Mouse (Mus musculus): ENCODE results near the gene Ccni.

The Ccni gene

DNA sequence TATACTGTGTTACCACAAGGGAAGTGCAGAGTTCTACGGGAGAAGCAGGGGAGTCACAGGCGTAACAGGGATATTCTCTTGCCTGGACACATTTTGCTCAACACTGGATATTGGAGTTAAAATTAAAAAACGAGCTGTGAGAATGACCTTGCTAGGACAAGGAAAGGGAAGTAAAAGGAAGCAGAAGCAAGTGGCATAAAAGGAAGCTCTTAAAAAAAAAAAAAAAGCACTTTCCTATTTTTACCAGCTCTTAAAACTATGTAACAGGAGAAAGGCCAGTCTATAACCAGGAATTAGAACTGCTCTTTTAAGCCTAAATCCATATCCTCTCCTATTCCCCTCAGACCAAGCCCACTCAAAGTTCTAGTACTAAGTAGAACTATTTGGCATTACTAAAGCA is 8.1 kb downstream of the Ccni start:
- DNase-seq = no peak

DNA sequence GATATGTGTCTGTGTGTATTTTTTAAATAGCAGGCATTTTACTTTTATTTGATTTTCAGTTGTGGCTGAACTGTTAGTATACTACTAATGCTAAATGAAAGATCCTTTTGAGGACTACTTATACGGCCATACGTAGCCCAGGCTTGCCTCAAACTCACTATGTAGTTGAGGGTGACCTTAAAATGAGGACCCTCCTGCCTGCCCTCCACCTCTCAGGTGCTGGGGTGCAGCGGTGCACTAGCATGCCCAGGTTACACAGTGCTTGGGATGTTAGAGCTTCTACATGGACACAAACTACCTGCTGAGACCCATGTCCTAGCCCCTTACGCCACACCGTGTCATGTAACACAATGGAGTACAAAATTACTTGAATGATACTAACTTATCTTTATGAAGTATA is 15.9 kb downstream of the Ccni start:
- DNase-seq = no peak

DNA sequence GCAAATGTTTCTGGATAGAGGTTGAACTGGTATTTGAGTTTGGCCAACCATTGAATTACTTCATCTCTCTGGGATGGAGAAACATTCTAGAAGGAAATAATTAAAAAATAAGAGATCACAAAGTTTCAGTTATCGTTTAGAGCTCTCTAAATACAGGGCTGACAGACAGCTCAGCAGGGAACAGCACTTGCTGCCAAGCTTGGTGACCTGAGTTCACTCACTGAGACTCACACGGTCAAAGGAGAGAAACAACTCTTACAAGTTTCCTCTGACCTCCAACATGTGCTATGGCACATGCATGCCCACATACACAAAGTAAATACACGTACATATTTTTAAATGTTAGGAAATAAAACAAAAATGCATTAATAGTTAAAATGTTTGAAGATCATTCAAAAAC is 16.7 kb downstream of the Ccni start:
- no peak for DNase-seq

DNA sequence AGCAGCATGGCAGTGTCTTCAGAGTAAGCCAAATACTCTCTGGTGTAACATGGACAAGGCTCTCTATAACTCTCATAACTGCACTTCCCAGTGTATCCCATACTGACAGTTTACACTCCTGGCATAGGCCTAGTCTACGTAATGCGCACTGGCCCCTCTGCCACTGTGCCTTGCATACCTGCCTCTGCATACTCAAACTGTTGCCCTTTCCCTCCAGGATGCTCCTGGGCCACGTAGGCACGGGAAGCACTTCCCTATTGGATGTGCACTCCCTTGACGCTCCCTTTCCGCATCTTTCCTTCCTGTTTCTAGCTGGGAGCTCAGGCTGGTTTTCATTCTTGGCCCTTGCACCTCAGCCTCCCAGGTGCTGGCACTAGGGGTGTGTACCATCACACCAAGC is 21.7 kb downstream of the Ccni start:
- DNase-seq = no peak

DNA sequence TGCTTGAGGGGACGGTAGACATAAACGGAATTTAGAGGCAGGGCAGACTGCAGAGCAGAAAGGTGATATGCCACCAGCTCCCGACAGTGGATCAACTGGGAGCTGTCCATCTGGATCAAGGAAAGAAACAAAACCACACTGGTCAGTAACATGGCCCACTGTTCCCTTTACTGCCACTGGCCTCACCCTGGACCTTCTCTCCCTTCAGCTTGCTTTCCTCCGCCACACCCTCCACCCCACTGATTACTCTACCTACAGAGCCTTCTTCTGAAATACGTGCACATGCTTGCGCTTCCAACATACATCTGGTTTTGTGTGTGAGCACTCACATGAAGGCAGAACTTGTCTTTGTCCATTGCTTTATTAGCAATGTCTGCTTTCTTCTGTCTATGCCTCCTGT is 23.0 kb downstream of the Ccni start:
- no peak for DNase-seq

DNA sequence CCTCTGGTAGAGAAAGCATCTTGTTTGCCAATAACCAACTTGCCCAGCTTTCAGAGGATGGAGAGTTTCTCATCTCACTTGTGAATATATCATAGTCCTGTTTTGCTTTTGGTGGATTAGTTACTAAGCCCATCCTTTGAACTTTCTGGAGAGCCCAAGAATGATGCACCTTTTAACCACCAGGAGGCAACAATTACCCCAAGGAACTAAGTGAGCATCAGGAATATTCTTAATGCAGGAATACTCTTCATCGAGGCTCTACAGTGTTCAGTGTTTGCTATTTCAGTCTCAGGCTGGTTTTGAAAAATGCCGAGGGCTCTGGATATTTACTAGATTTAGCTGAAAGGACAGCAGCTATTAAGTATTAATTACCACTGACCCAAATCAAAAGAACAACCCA is 26.0 kb downstream of the Ccni start:
- DNase-seq = no peak

DNA sequence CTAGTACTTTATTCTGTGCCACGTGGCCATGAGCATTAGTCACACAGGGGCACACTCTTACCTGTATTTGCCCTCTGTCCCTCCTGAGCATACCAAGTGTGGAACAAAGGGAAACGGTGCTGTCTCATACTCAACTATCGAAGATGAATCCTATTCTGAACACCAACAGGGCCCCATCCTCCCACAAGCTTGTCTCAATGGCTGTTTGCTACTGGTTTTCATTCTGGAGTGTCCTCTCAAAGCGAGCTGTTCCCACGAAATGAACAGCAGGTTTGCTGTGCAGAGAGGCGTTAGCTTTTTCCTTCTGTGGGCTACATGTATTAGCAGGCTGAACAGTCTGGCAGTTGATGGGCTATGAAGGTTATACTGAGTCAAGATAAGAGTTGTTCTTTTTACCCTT is 27.7 kb downstream of the Ccni start:
- DNase-seq = no peak

DNA sequence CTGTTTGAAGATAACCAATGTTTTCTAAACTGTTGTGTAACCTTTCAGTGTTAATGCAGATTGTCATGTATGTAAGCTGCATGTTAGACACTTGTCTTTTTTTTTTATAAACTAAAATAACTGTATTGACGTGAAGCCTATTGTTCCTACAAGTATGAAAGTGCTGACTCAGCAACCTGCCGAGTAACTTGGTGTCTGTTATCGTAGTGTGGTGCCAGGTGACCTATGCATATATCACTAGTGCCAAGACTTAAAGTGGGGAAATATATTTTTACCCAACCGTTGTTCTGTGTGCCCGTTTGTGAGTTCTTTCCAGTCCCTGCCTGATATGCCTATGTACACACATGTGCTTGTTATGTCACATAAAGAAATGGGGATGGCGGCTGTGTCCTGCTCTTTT is 31.6 kb downstream of the Ccni start:
- DNase-seq = no peak

DNA sequence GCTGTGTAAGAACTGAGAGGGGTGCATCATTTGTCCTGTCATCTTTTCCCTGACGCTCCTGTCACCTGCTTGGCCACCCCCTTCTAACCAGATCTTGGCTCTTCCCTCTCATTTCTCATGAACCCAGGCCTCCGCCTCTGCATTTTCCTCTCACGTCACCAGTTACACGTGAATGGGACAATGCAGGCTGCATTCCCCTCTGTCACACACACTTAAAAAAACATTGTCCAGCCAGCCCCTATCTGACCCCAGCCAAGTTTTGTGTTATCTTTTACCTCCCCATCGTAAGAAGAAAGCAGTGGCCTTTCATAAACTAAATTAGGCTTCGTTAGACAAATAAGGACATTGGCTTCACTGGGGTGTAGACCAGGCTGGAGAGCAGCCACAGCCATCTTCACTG is 33.8 kb downstream of the Ccni start:
- no peak for DNase-seq

DNA sequence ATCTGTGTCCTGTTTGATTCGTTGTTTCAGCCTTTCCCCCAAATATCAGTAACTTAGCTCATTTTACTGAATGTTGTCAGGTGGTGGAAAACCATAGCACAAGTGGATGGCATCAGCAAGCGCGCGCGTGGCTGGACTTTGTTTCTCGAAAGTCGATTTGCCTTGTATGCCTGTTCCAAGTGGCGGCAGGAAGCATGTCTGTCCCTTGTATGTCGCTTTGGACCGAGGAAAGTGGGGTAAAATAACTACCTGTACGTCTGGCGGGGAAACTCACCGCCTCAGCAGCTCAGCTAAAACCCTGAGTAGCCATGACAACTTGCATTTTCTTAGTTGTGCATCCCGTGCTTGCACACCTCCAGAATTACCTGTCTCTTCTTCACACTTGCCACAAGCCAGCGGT is 34.9 kb downstream of the Ccni start:
- no peak for DNase-seq

DNA sequence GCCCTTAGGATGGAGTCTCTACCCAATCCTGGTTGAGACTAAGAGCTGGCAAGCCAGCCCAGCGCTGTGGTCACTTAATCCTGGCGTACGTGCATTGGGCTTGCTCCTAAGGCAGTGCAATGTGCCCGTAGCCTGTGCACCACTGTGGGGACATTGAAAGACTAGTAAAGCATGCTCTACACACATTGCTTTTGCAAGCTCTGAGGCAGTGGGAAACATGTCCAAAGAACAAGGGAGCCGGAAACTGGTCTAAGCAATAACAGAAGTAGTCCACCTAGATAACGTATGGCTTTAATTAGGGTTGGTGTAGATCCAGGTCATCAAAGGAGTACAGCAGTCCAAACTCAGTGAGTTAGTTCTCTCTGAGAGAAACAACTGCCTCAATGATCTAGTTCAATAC is 37.6 kb downstream of the Ccni start:
- no peak for DNase-seq

DNA sequence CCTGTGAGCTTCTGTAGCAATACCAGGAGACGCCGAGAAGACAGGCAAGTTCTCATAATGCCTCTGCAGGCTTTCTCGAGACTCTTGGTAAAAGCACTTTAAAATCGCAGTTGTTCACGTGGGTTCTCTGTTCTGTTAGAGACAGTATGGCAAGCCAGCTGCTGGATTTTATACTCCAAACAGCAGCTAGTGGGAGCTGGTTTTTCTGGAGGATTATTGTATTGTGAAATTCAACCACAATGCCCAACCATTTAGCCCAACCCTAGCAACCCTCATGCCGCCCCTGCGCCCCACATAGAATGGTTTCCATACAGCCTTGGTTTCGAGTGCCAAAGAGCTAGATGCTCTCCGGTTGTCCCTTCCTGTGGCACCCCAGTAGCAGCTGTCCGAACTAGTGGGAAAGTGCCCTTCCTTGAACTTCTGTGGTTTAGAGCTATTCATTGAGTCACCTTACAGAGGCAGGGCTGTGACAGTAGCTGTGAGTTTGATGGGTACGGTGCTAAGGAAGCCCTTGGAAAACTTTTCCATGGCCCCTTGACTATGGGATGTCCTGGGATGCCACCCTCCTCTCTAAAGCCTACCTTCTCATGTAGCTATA is 38.3 kb downstream of the Ccni start:
- no peak for DNase-seq

DNA sequence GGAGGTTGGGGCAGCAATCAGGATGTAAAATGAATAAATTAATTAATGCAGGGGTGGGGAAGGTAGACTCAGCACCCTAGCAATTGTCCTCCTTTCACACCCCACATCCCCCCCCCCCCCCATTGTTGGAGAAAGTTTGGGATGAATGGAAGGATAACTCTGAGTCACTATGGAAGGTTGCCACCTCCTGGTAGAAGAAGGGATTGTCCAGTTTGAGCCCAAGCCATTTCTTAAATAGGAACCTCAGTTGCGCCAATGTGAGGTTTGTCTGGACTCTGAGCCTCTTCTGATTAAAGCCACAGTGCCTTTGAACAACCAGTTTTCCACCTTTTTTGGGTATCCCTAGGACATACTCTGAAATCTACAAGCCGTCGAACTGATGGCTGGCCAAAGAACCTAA is 42.8 kb downstream of the Ccni start:
- peak; percentile 53 for DNase-seq

DNA sequence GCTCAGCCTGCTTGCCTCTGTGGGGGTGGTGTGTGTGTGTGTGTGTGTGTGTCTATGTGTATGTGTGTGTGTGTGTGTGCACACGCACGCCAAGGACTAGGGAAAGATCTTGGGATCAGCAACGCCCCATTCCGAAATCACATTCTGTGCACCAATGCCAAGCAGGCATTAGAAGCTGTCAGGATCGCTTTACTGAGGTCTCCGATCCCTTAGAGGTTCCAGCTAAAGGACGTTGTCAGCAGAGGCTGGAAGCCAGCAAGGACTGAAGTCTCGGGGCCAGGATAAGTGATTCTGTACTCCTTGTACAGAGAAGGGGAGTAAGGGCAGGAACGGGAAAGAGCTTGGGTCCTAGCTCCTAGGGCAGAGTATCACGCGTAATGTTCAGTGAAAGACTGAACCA is 51.9 kb downstream of the Ccni start:
- DNase-seq = no peak

DNA sequence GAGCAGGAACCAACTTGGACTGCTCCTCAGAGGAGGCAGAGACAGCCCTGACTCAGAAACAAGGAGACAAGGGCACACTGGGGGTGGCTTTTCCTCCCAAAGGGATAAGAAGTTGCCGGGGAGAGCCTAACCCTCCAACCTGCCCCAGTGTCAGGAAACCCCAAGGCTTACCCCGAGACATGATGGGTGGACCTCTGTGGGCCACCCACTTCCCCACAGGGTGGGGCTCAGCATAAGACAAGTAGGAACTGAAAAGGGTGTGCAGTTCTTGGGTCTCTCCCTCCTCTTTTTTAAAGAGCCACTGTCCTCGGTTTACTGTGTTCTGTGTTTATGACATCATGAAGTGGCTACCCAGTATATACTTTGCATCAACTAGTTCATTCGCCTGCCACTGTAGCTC is 53.8 kb downstream of the Ccni start:
- DNase-seq = no peak

DNA sequence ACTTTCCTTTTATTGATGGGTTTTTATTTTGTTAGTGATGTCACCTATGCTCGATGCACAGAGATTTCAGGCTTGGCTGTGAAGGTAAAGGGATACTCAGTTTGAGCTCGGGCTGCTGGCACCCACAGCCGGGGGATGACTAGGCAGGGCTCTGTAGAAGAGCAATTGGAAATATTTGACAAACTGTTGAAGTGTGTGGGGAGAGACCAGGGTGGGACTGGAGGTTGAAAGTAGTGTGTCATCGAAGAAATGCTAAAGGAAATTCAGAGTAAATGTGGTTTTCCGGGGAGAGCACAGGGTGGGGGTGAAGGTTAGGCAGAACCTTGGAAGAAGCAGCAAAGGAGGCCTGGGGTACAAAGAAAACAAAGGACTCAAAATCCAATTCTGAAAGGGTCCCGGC is 54.3 kb downstream of the Ccni start:
- DNase-seq = no peak

DNA sequence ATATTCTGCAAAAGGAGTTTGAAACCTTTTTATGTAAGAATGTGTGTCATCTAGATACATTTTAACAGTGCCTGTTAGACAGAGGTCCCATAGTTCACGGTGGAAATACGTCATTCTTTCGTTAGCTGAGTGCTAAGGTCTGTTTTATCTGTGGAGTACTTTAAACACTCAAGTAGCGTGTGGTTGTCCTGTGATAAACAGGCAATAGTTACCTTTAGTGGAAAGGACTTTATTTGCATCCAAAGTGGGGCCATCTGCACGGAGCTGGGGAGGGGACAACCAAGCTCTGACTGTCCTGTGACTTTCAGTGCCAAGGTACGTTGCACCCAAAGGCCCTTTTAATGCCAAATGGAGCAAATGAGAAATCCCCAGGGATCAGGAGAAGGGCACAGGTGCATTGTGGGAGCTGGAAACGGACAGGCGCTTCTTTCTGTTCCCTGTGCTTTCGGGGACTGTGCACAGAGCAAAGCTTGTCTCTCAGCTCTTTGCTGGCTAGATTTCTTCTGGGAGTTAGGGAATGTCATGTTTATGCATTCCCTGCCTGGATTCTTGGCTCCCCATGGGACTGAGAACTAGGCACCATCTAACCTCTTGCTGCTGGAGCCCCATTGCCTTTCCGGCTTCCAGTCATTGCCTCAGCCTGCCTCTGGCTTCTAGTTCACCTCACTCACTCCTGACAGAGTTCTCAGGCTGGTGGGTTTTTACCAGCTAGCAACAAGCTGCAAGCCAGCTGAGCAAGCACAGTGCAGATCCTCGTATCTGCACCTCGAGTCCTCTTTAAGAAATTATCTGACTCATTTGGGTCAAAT is 56.1 kb downstream of the Ccni start:
- DNase-seq = peak; percentile 2

DNA sequence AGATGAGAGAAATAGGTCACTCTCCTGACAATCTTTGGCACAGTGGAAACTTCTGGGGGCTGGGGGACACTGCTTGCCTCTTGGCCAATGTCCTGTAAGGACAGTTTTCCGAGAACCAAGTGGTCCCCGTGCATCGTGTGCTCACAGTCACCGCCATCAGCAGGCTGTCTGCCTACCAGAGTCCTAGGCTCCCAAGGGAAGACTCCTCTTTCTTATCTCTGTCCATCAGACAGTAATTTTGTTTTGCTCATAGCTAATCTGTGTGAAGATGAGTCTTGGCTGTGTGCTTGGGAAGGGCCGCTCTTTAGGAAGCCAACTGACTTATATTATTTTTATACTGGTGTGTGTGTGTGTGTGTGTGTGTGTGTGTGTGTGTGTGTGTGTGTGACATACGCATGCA is 60.8 kb downstream of the Ccni start:
- no peak for DNase-seq

DNA sequence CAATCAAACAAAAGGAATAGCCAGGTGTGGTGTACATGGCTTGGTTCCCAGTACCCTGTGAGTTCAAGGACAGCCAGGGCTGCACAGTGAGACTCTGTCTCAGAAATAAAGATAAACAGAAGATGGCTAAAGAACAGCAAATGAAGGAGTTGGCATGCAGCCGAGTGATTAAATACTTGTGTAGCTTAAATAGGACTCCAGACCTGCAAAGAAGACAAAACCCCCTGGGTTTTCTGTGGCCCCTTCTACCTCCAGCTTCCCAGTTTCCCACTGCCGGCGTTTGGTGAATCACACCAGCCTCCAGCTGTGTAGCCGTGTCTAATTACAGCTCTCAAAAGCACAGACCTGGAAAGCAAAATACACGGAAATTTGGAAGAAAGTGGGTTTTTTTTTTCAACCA is 61.4 kb downstream of the Ccni start:
- DNase-seq = no peak

DNA sequence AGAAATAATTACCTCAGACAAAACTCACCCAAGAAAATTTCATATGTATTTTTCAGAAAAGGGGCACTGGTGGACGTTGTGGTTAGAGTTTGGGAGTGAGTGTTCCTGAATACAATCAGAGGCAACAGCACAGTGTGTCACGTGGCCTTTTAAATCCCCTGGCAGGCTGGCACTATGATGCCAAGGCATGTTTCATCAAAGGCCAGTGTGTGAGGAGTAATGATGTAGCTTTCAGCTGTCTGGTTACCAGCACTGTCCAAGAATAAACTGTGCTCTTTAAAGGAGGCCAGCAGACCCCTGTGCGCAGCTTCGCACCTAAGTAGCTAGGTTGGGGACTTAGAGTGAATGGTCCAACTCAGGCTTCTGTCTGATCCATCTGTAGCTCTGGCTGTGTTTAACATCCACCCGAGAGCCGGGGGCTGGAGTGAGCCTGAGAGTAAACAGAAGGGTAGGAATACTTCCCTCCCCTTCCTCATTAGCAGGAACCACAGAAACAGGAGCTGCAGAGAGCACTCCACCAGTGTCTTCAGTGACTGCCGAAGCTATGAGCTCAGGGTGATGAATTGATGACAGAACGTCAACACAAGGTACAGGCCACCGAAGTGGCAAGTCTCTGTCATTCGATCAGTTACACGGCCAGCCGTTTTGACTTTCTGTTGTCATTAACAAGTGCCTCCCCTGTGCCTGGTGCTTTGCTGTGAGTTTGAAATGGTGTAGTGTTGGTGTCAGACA is 62.8 kb downstream of the Ccni start:
- DNase-seq = no peak

DNA sequence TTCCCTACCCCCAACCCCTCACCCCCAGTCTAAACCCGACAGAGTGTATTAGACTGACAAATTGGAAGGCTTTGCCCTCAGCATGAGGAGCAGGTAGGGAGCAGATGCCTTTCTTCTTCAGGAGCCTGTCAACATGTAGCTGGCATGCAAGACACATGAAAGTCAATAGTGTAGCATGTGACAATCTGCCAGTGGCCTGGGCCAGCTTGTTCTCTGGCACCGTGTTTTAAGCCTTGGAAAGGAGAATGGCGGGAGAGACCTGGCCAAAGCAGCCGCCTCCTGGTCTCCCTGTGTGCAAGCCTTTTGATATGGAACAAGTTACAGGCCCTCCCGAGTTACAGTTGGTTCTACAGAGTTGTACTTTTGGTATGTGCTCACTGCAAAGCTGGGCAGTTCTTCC is 65.5 kb downstream of the Ccni start:
- DNase-seq = no peak

DNA sequence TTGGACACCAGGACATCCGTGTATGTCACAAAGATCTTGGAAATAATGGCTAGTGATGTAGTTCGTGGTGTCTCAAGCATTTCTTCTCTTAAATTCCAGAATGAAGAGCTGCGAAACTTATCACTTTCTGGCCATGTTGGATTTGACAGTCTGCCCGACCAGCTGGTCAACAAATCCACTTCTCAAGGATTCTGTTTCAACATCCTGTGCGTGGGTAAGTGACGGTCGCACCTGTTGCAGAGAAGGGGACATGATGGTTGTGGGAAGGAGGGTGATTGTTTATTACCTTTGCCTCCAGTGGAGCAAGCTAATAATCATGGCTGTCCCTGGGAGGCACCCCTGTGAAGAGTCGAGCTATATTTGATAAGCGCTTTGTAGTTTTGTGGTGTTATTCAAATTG is 66.9 kb downstream of the Ccni start:
- DNase-seq = peak; percentile 49

DNA sequence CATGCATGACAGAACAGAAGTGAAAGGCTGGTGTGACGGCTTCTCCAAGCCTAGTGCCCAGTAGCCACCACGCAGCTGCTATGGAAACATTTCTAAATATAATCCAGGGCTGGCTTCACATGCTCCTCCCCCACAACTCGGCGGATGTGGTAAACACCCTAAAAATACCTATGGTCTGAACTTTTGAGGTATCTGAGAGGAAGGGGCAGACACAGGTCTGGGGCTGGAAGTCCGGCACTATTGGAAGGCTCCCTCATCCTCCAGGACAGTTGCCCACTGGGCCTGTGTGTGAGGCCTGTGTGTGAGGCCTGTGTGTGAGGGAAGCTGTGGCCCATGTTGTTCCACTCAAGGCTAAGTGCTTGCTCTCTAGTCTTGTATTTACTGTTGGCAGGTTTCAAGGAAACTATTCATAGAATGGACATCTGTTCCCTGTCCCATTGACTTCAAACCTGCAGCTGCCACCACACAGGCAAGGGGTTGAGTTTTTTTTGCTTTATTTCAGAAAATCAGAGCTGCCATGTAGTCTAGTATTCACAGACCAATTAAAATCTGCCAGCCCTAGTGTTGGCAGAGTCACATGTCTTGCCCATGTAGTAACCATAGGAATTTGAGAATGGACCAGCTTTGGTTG is 69.2 kb downstream of the Ccni start:
- peak; percentile 27 for DNase-seq

Measured in right cerebral cortex, postnatal 14 days (tissue).